10 mouse cellular contexts compared by ENCODE assay signal in genomic region chr1:148993586-148993985, GRCm38 (mm10).
DNase-seq lines count a peak whose midpoint lies in the region; ATAC-seq and TF ChIP-seq lines count a peak whose summit lies in the region.
"Had no signal": no experiment of that assay in that cellular context is flagged by ENCODE, and none has a peak within 500 bp of the region (broad histone marks: within the 10 kb centered on the region; RNA-seq: fewer than 3 reads in every experiment).

No protein-coding gene starts in this region.

- H3K27ac ChIP-seq in forebrain, embryonic 12.5 days: no peak overlapping the region
- H3K27ac ChIP-seq in forebrain, embryonic 15.5 days (replicated peaks): no peak overlapping the region
- H3K27ac ChIP-seq in limb, embryonic 14.5 days (replicated peaks; ENCODE audit: low read depth, low read length): no peak overlapping the region
- no peak overlapping the region for H3K27ac ChIP-seq in limb, embryonic 10.5 days

- no peaks in the 10 kb centered on the region for H3K27me3 ChIP-seq in forebrain, embryonic 12.5 days
- H3K27me3 ChIP-seq in forebrain, embryonic 15.5 days: no peaks in the 10 kb centered on the region
- no peaks in the 10 kb centered on the region for H3K27me3 ChIP-seq in limb, embryonic 14.5 days (ENCODE audit: control insufficient read depth, insufficient read depth, low read length)
- H3K27me3 ChIP-seq in limb, embryonic 10.5 days (ENCODE audit: low read depth, poor library complexity, severe bottlenecking): no peaks in the 10 kb centered on the region
- H3K27me3 ChIP-seq: heart, embryonic 12.5 days had no signal

- TF ChIP-seq POLR2A in limb, embryonic 14.5 days (IDR thresholded peaks at IDR 0.05; ENCODE audit: borderline replicate concordance, extremely low read depth, insufficient read depth, insufficient read length): no peak

- H3K36me3 ChIP-seq in forebrain, embryonic 12.5 days (replicated peaks): no peaks in the 10 kb centered on the region
- no peaks in the 10 kb centered on the region for H3K36me3 ChIP-seq in forebrain, embryonic 15.5 days
- no peaks in the 10 kb centered on the region for H3K36me3 ChIP-seq in limb, embryonic 14.5 days (ENCODE audit: control insufficient read depth, insufficient read depth, low read length)
- no peaks in the 10 kb centered on the region for H3K36me3 ChIP-seq in limb, embryonic 10.5 days
- H3K36me3 ChIP-seq: heart, embryonic 12.5 days had no signal

- H3K4me2 ChIP-seq in forebrain, embryonic 12.5 days: no peak overlapping the region
- H3K4me2 ChIP-seq in forebrain, embryonic 15.5 days (replicated peaks): no peak overlapping the region
- H3K4me2 ChIP-seq in limb, embryonic 14.5 days (replicated peaks; ENCODE audit: low read depth, low read length, severe bottlenecking): no peak overlapping the region
- H3K4me2 ChIP-seq: heart, embryonic 12.5 days had no signal

- no peaks in the 10 kb centered on the region for H3K4me1 ChIP-seq in forebrain, embryonic 12.5 days
- H3K4me1 ChIP-seq in forebrain, embryonic 15.5 days: no peaks in the 10 kb centered on the region
- no peaks in the 10 kb centered on the region for H3K4me1 ChIP-seq in limb, embryonic 14.5 days (ENCODE audit: control insufficient read depth, insufficient read depth, low read length)
- no peaks in the 10 kb centered on the region for H3K4me1 ChIP-seq in limb, embryonic 10.5 days
- H3K4me1 ChIP-seq: heart, embryonic 12.5 days had no signal

- no peaks in the 10 kb centered on the region for H3K9me3 ChIP-seq in forebrain, embryonic 12.5 days
- H3K9me3 ChIP-seq in forebrain, embryonic 15.5 days: no peaks in the 10 kb centered on the region
- no peaks in the 10 kb centered on the region for H3K9me3 ChIP-seq in limb, embryonic 14.5 days (ENCODE audit: control insufficient read depth, low read length)
- no peaks in the 10 kb centered on the region for H3K9me3 ChIP-seq in limb, embryonic 10.5 days (replicated peaks)
- H3K9me3 ChIP-seq: heart, embryonic 12.5 days had no signal

- H3K4me3 ChIP-seq in forebrain, embryonic 12.5 days (replicated peaks): no peak overlapping the region
- no peak overlapping the region for H3K4me3 ChIP-seq in forebrain, embryonic 15.5 days
- H3K4me3 ChIP-seq in limb, embryonic 14.5 days (replicated peaks; ENCODE audit: low read length): no peak overlapping the region
- no peak overlapping the region for H3K4me3 ChIP-seq in limb, embryonic 10.5 days
- H3K4me3 ChIP-seq: heart, embryonic 12.5 days had no signal

- DNase-seq in limb, embryonic 14.5 days (ENCODE audit: low spot score): peak; percentile 5
- DNase-seq in limb, embryonic 10.5 days (ENCODE audit: low spot score): no peak
- DNase-seq in brain, embryonic 18.5 days (ENCODE audit: low read depth, low spot score): peak; percentile 24
- peak; percentile 14 for DNase-seq in mesoderm, embryonic 11.5 days (ENCODE audit: low read depth, low spot score)
- DNase-seq in ovary, postnatal 14 days (ENCODE audit: low spot score): no peak
- DNase-seq in testis, postnatal 14 days (ENCODE audit: low spot score): no peak
- DNase-seq: lung, postnatal 14 days had no signal

- peak; percentile 79 for ATAC-seq in forebrain, embryonic 12.5 days (ENCODE audit: low FRiP score)
- ATAC-seq in forebrain, embryonic 15.5 days (replicated peaks): no peak
- ATAC-seq in limb, embryonic 14.5 days (ENCODE audit: low FRiP score, low read depth): 0 out of 2 replicates have a peak, but pooled peaks have one; percentile 44

- 71% methylated on average over 1 of the region's 1 CpGs for WGBS in forebrain, embryonic 12.5 days
- 77% methylated on average over 1 of the region's 1 CpGs for WGBS in forebrain, embryonic 15.5 days
- WGBS in limb, embryonic 14.5 days: 47% methylated on average over 1 of the region's 1 CpGs
- WGBS in limb, embryonic 10.5 days: 61% methylated on average over 1 of the region's 1 CpGs

- no peak overlapping the region for H3K9ac ChIP-seq in forebrain, embryonic 12.5 days
- no peak overlapping the region for H3K9ac ChIP-seq in forebrain, embryonic 15.5 days (replicated peaks)
- H3K9ac ChIP-seq in limb, embryonic 14.5 days (ENCODE audit: low read depth, low read length, severe bottlenecking): no peak overlapping the region
- H3K9ac ChIP-seq: heart, embryonic 12.5 days had no signal

Comparison
In these comparisons a context has a peak if more than half of its experiments do, and no peak if none do; other contexts are left out.
1. DNase-seq: peak in limb, embryonic 14.5 days (single experiment), brain, embryonic 18.5 days (single experiment) and mesoderm, embryonic 11.5 days (single experiment); none in limb, embryonic 10.5 days (single experiment), ovary, postnatal 14 days (single experiment) and testis, postnatal 14 days (single experiment).